Mouse (Mus musculus): Measurements from ENCODE around the gene Igfbp1.
"Not testable (repeated sequence)": the region's sequence is repeated elsewhere in the genome, so short reads cannot be mapped to it uniquely, and the experiment has no call there.

Igfbp1 gene

GRCm38 (mm10) chr11:7198006-7198405 lies 424 bp downstream of the Igfbp1 start:
- DNase-seq = peak; percentile 37

- no peak for DNase-seq
These were observed 1.1 kb downstream of the Igfbp1 start for GRCm38 (mm10) chr11:7198481-7199256.

GRCm38 (mm10) chr11:7199736-7200392 lies 2.3 kb downstream of the Igfbp1 start:
- peak; percentile 80 for DNase-seq

GRCm38 (mm10) chr11:7200393-7200783 lies 2.8 kb downstream of the Igfbp1 start:
- DNase-seq = no peak

- no peak for DNase-seq
These were observed 4.6 kb downstream of the Igfbp1 start for GRCm38 (mm10) chr11:7202206-7202605.

- no peak for DNase-seq
These were observed 6.3 kb downstream of the Igfbp1 start for GRCm38 (mm10) chr11:7203846-7204245.

- peak; percentile 89 for DNase-seq
These were observed 12.8 kb downstream of the Igfbp1 start for GRCm38 (mm10) chr11:7210343-7210742.

- peak; percentile 74 for DNase-seq
These were observed 13.6 kb downstream of the Igfbp1 start for GRCm38 (mm10) chr11:7211211-7211610.

- DNase-seq = no peak
These were observed 14.7 kb downstream of the Igfbp1 start for GRCm38 (mm10) chr11:7212126-7212798.

GRCm38 (mm10) chr11:7213161-7213500 lies 15.5 kb downstream of the Igfbp1 start:
- no peak for DNase-seq

GRCm38 (mm10) chr11:7213501-7214341 lies 16.1 kb downstream of the Igfbp1 start, which contains the start of gene Igfbp3:
TSS of gene Igfbp3 (minus strand) at chr11:7213923.
- peak; percentile 83 for DNase-seq

- no peak for DNase-seq
These were observed 16.7 kb downstream of the Igfbp1 start for GRCm38 (mm10) chr11:7214342-7214660.

- DNase-seq = peak; percentile 84
These were observed 17.2 kb downstream of the Igfbp1 start for GRCm38 (mm10) chr11:7214761-7215160.

- peak; percentile 89 for DNase-seq
These were observed 18.1 kb downstream of the Igfbp1 start for GRCm38 (mm10) chr11:7215703-7216102.

GRCm38 (mm10) chr11:7221826-7222225 lies 24.2 kb downstream of the Igfbp1 start:
- not testable (repeated sequence) for DNase-seq

GRCm38 (mm10) chr11:7226200-7226599 lies 28.6 kb downstream of the Igfbp1 start:
- no peak for DNase-seq

GRCm38 (mm10) chr11:7226810-7227550 lies 29.4 kb downstream of the Igfbp1 start:
- DNase-seq = no peak

GRCm38 (mm10) chr11:7228107-7228506 lies 30.5 kb downstream of the Igfbp1 start:
- DNase-seq = no peak

GRCm38 (mm10) chr11:7230000-7230399 lies 32.4 kb downstream of the Igfbp1 start:
- DNase-seq = no peak

GRCm38 (mm10) chr11:7231958-7232357 lies 34.4 kb downstream of the Igfbp1 start:
- no peak for DNase-seq

GRCm38 (mm10) chr11:7233333-7233732 lies 35.8 kb downstream of the Igfbp1 start:
- DNase-seq = no peak

- no peak for DNase-seq
These were observed 36.9 kb downstream of the Igfbp1 start for GRCm38 (mm10) chr11:7234436-7234835.

Measured in kidney, postnatal 10 days (tissue).